Mouse (Mus musculus) heart, adult 2 months (tissue): Measurements from ENCODE around the gene Smarca2. TPM values are rescaled to one million over a fixed set of nuclear protein-coding genes. Genes with fewer than 3 reads are reported as not detected.

Experiments
- DNase-seq, 2 experiments: peaks; one replicate each; pipeline ENCODE4 v3.0.0; 2021
- H3K27ac ChIP-seq: fragments of 200-600 bp; 2 replicates; pipeline ENCODE4 v1.8.1; 2022
- H3K27me3 ChIP-seq: fragments of 200-500 bp; 2 replicates; pipeline ENCODE4 v1.6.1; 2012; ENCODE audit warnings: mild to moderate bottlenecking, low read length, inconsistent platforms, mixed read lengths; ENCODE audit not compliant: control insufficient read depth, insufficient read depth
- H3K36me3 ChIP-seq: fragments of 200-500 bp; 2 replicates; pipeline ENCODE4 v1.6.1; 2012; ENCODE audit warnings: low read length, inconsistent platforms; ENCODE audit not compliant: control insufficient read depth, insufficient read depth
- H3K4me1 ChIP-seq: fragments of 200-500 bp; 2 replicates; pipeline ENCODE4 v1.6.1; 2011; ENCODE audit warnings: low read length; ENCODE audit not compliant: control insufficient read depth, insufficient read depth
- H3K4me3 ChIP-seq: fragments of 200-600 bp; 2 replicates; pipeline ENCODE4 v1.8.1; 2022
- H3K79me2 ChIP-seq: fragments of 200-500 bp; replicated peaks from 2 replicates; pipeline ENCODE4 v1.6.1; 2012; ENCODE audit warnings: mild to moderate bottlenecking, inconsistent platforms, low read length, moderate library complexity, mixed read lengths; ENCODE audit not compliant: control insufficient read depth, insufficient read depth
- H3K9ac ChIP-seq: fragments of 200-500 bp; 2 replicates; pipeline ENCODE4 v1.6.1; 2012; ENCODE audit warnings: low read depth, mild to moderate bottlenecking, control low read depth, inconsistent platforms, low read length, mixed read lengths
- CTCF ChIP-seq: fragments of 200-600 bp; IDR thresholded peaks from 2 replicates; pipeline ENCODE4 v1.8.1; 2022; ENCODE audit warnings: antibody characterized with exemption, mild to moderate bottlenecking, moderate library complexity
- EP300 ChIP-seq: fragments of 200-500 bp; IDR thresholded peaks from 2 replicates; pipeline ENCODE4 v1.6.1; 2011; ENCODE audit warnings: low read depth, low read length, control low read depth; ENCODE audit not compliant: insufficient read depth
- POLR2A ChIP-seq: fragments of 200-500 bp; IDR thresholded peaks from 2 replicates; pipeline ENCODE4 v1.6.1; 2011; ENCODE audit warnings: mild to moderate bottlenecking, low read depth, low read length, control low read depth; ENCODE audit not compliant: insufficient read depth
- WGBS: fragments of 180-500 bp; shearing (Covaris S2); methylation state at CpG from one replicate; pipeline ENCODE4 v1.1.7; 2018; 5-methylcytosine and 5-hydroxymethylcytosine counted together
- intact Hi-C: fragments of 180-260 bp; cut with DNase I; formaldehyde crosslinking; loops from one replicate; pipeline ENCODE4 v1.15.1; 2025
- polyA plus RNA-seq: library from polyadenylated mRNA; depleted of rRNA; stranded (reverse); fragments of >200 nt; gene quantifications from 2 replicates; pipeline ENCODE4 v1.2.3, GENCODE M21; 2012
- total RNA-seq, 2 experiments: library from RNA; stranded (reverse); gene quantifications; 2 replicates each; pipeline ENCODE4 v1.2.3; 2021

The Smarca2 gene
- total and polyA plus RNA-seq, 3 experiments, result 24.3 to 72.1 (median 65.7) TPM

GRCm38 (mm10) chr19:26752611-26753163 lies 147.8 kb downstream of the Smarca2 start:
- 60% methylated on average over 15 of the region's 15 CpGs for WGBS
- H3K27me3 ChIP-seq, result no peaks in the 10 kb centered on the region
- intact Hi-C loops, result no loop called here
- no peaks in the 10 kb centered on the region for H3K36me3 ChIP-seq
- no peak overlapping the region for H3K9ac ChIP-seq
- H3K4me1 ChIP-seq, result 0 out of 2 replicates have a peak, but pooled peaks cover 3% of the 10 kb centered on the region
- no peak overlapping the region for H3K27ac ChIP-seq
- no peak overlapping the region for H3K4me3 ChIP-seq
- H3K79me2 ChIP-seq, result no peaks in the 10 kb centered on the region
- DNase-seq, result no peak
- TF ChIP-seq CTCF, result no peak
- TF ChIP-seq POLR2A, result 0 out of 2 replicates have a peak, but pooled peaks have one; percentile 9

DNA sequence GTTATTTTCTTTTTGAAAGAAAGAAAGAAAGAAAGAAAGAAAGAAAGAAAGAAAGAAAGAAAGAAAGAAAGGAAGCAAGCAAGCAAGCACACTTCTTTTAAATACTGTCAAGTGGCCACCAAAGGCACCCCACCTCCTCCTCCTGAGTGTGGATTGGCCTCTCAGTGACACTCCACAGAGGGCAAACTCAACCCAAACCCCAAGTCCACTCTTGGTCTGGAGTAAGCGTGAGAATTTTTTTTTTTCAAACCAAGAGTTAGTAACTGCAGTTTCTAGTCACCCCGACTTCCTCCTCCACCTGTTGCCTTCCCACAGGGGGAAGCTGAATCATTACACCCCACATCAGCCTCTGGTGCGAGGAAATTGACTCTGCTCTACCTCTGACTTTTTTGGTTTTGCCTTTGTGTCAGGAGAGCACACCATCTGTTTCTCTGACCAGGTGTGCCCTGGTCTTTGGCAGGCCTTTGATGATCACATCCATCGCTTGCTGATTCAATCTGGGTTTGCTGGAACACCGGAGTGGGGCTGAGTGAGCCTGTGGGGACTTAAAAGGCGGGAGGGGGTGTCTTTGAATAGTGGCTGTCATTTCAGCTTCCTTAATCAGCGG lies 148.5 kb downstream of the Smarca2 start:
- Histone ChIP-seq H3K4me1 (peaks cover 6% of the 10 kb centered on the region; the same call in 1 of the 2 replicates), H3K27me3 (no peaks in the 10 kb centered on the region), H3K79me2 (no peaks in the 10 kb centered on the region), H3K4me3 (no peak overlapping the region), H3K36me3 (no peaks in the 10 kb centered on the region), H3K9ac (no peak overlapping the region), H3K27ac (no peak overlapping the region)
- DNase-seq, result no peak
- intact Hi-C loops, result no loop called here
- TF ChIP-seq CTCF, result no peak
- no peak for TF ChIP-seq EP300
- no peak for TF ChIP-seq POLR2A
- WGBS, result 80% methylated on average over 7 of the region's 7 CpGs

- Histone ChIP-seq H3K4me1 (peaks cover 9% of the 10 kb centered on the region), H3K27me3 (no peaks in the 10 kb centered on the region), H3K36me3 (no peaks in the 10 kb centered on the region), H3K9ac (no peak overlapping the region), H3K79me2 (no peaks in the 10 kb centered on the region), H3K4me3 (no peak overlapping the region), H3K27ac (no peak overlapping the region)
- DNase-seq, result no peak
- TF ChIP-seq POLR2A, result no peak
- no peak for TF ChIP-seq CTCF
- intact Hi-C loops, result no loop called here
- 90% methylated on average over 10 of the region's 10 CpGs for WGBS
Observed at GRCm38 (mm10) chr19:26754016-26754794, 149.4 kb downstream of the Smarca2 start.

- intact Hi-C loops, result no loop called here
- TF ChIP-seq POLR2A (no peak), CTCF (no peak), EP300 (no peak)
- Histone ChIP-seq H3K36me3 (no peaks in the 10 kb centered on the region), H3K79me2 (no peaks in the 10 kb centered on the region), H3K9ac (no peak overlapping the region), H3K4me1 (peaks cover 8% of the 10 kb centered on the region), H3K27me3 (no peaks in the 10 kb centered on the region), H3K4me3 (no peak overlapping the region), H3K27ac (no peak overlapping the region)
- WGBS, result 70% methylated on average over 6 of the region's 6 CpGs
- DNase-seq, result no peak
Observed at GRCm38 (mm10) chr19:26755991-26756390, 151.1 kb downstream of the Smarca2 start.

GRCm38 (mm10) chr19:26756399-26756798 lies 151.5 kb downstream of the Smarca2 start:
- no peaks in the 10 kb centered on the region for H3K36me3 ChIP-seq
- H3K79me2 ChIP-seq, result no peaks in the 10 kb centered on the region
- 58% methylated on average over 8 of the region's 8 CpGs for WGBS
- peaks cover 8% of the 10 kb centered on the region for H3K4me1 ChIP-seq
- H3K27me3 ChIP-seq, result no peaks in the 10 kb centered on the region
- TF ChIP-seq POLR2A (no peak), CTCF (no peak), EP300 (no peak)
- H3K4me3 ChIP-seq, result no peak overlapping the region
- H3K27ac ChIP-seq, result no peak overlapping the region
- intact Hi-C loops, result no loop called here
- no peak overlapping the region for H3K9ac ChIP-seq
- DNase-seq, result no peak

- Histone ChIP-seq H3K4me3 (0 out of 2 replicates have a peak overlapping the region, but pooled peaks have one; percentile 3), H3K79me2 (no peaks in the 10 kb centered on the region), H3K4me1 (peaks cover 8% of the 10 kb centered on the region), H3K36me3 (no peaks in the 10 kb centered on the region), H3K27ac (peak overlapping the region; percentile 37), H3K27me3 (no peaks in the 10 kb centered on the region), H3K9ac (no peak overlapping the region)
- intact Hi-C loops, result no loop called here
- no peak for DNase-seq
- WGBS, result 36% methylated on average over 8 of the region's 8 CpGs
- TF ChIP-seq EP300, result no peak
- no peak for TF ChIP-seq POLR2A
- TF ChIP-seq CTCF, result no peak
Observed at GRCm38 (mm10) chr19:26758156-26758555, 153.3 kb downstream of the Smarca2 start.
